Mouse (Mus musculus) hindbrain, embryonic 14.5 days (tissue): ENCODE results near the gene Zfp952. TPM values are rescaled to one million over a fixed set of nuclear protein-coding genes. Genes with fewer than 3 reads are reported as not detected.
A peak's percentile ranks its signal among the peaks of the same experiment; 100 is the strongest.
"Not testable (repeated sequence)": the region's sequence is repeated elsewhere in the genome, so short reads cannot be mapped to it uniquely, and the experiment has no call there.

ENCODE experiments used
- ATAC-seq: fragments of 200-750 bp; cut with Nextera tagmentation; 2 replicates; pipeline ENCODE4 v1.8.0; 2017; ENCODE audit warnings: moderate number of reproducible peaks, mild to moderate bottlenecking, moderate TSS enrichment, moderate library complexity; ENCODE audit not compliant: low FRiP score
- DNase-seq: peaks from one replicate; pipeline ENCODE4 v3.0.0-alpha.2; 2015; ENCODE audit warnings: low spot score
- H3K27ac ChIP-seq: fragments of 300-500 bp; sonication (generic); 2 replicates; pipeline ENCODE4 v1.5.1; 2014; ENCODE audit warnings: mild to moderate bottlenecking, moderate library complexity
- H3K27me3 ChIP-seq: fragments of 300-500 bp; sonication (generic); 2 replicates; pipeline ENCODE4 v1.6.1; 2014; ENCODE audit warnings: mild to moderate bottlenecking, low read length, mixed read lengths; ENCODE audit not compliant: control insufficient read depth, insufficient read depth
- H3K36me3 ChIP-seq: fragments of 300-500 bp; sonication (generic); replicated peaks from 2 replicates; pipeline ENCODE4 v1.6.1; 2014; ENCODE audit not compliant: control insufficient read depth, insufficient read depth
- H3K4me1 ChIP-seq: fragments of 300-500 bp; sonication (generic); replicated peaks from 2 replicates; pipeline ENCODE4 v1.6.1; 2014; ENCODE audit warnings: antibody characterized with exemption, low read length, mixed read lengths; ENCODE audit not compliant: control insufficient read depth, insufficient read depth
- H3K4me2 ChIP-seq: fragments of 300-500 bp; sonication (generic); replicated peaks from 2 replicates; pipeline ENCODE4 v1.6.1; 2014; ENCODE audit warnings: mild to moderate bottlenecking, moderate library complexity
- H3K4me3 ChIP-seq: fragments of 300-500 bp; sonication (generic); replicated peaks from 2 replicates; pipeline ENCODE4 v1.5.1; 2014; ENCODE audit warnings: mild to moderate bottlenecking, low read length
- H3K9ac ChIP-seq: fragments of 300-500 bp; sonication (generic); 2 replicates; pipeline ENCODE4 v1.6.1; 2014
- H3K9me3 ChIP-seq: fragments of 300-500 bp; sonication (generic); 2 replicates; pipeline ENCODE4 v1.6.1; 2016; ENCODE audit warnings: low read length; ENCODE audit not compliant: control insufficient read depth
- whole genome bisulfite sequencing: fragments of 180-500 bp; shearing (Covaris S2); extraction: QIAGEN DNeasy Blood & Tissue Kit; methylation state at CpG from one replicate; pipeline ENCODE4 v1.1.7; 2014; 5-methylcytosine and 5-hydroxymethylcytosine counted together
- polyA plus RNA-seq: library from polyadenylated mRNA; unstranded; fragments of >200 nt; fragmentation: Nextera tagmentation; extraction: Ambion mirVana; gene quantifications from 2 replicates; pipeline ENCODE4 v1.2.1, GENCODE M21; 2014

Zfp952 gene
- polyA plus RNA-seq, 1 experiment from 2014 or later: 23.5 TPM

- Histone ChIP-seq H3K36me3 (no peaks in the 10 kb centered on the region), H3K27me3 (no peaks in the 10 kb centered on the region), H3K4me1 (peaks cover 14% of the 10 kb centered on the region), H3K27ac (peak within 1 kb of the TSS; percentile 80), H3K9ac (peak within 1 kb of the TSS; percentile 70), H3K9me3 (no peaks in the 10 kb centered on the region), H3K4me3 (peak within 1 kb of the TSS; percentile 85), H3K4me2 (peak within 1 kb of the TSS; percentile 76)
- ATAC-seq (peak; percentile 99), DNase-seq (peak; percentile 95)
- WGBS: under 1% methylated on average over 33 of the region's 33 CpGs
Measured at GRCm38 (mm10) chr17:32965623-32966290, 27.2 kb upstream of the Zfp952 start, which contains the start of gene Zfp472. TSS of gene Zfp472 (plus strand) at chr17:32965814.

- ATAC-seq: no peak
Measured at GRCm38 (mm10) chr17:32981361-32981760, 11.6 kb upstream of the Zfp952 start.

GRCm38 (mm10) chr17:32986301-32986700 is 6.6 kb upstream of the Zfp952 start:
- Histone ChIP-seq H3K9me3 (no peaks in the 10 kb centered on the region), H3K4me3 (no peak overlapping the region), H3K4me2 (no peak overlapping the region), H3K9ac (no peak overlapping the region), H3K36me3 (no peaks in the 10 kb centered on the region), H3K27ac (no peak overlapping the region), H3K4me1 (no peaks in the 10 kb centered on the region), H3K27me3 (no peaks in the 10 kb centered on the region)
- DNase-seq: no peak
- ATAC-seq: no peak
- WGBS: 78% methylated on average over 4 of the region's 4 CpGs

More at GRCm38 (mm10) chr17:32981361-32981760, 11.6 kb upstream of the Zfp952 start:
- H3K27ac ChIP-seq: no peak overlapping the region
- DNase-seq: no peak
- no peak overlapping the region for H3K9ac ChIP-seq
- no peaks in the 10 kb centered on the region for H3K9me3 ChIP-seq
- H3K4me2 ChIP-seq: no peak overlapping the region
- no peak overlapping the region for H3K4me3 ChIP-seq
- 94% methylated on average over 4 of the region's 4 CpGs for WGBS
- H3K27me3 ChIP-seq: no peaks in the 10 kb centered on the region
- H3K4me1 ChIP-seq: no peaks in the 10 kb centered on the region
- peaks cover 36% of the 10 kb centered on the region for H3K36me3 ChIP-seq

GRCm38 (mm10) chr17:32991965-32992698 is 797 bp upstream of the Zfp952 start:
- Histone ChIP-seq H3K4me3 (peak overlapping the region; percentile 65), H3K4me1 (peaks cover 9% of the 10 kb centered on the region), H3K36me3 (peaks cover 29% of the 10 kb centered on the region), H3K9me3 (0 out of 2 replicates have a peak, but pooled peaks cover 4% of the 10 kb centered on the region), H3K27me3 (no peaks in the 10 kb centered on the region), H3K4me2 (peak overlapping the region; percentile 76), H3K9ac (peak overlapping the region; percentile 65), H3K27ac (0 out of 2 replicates have a peak overlapping the region, but pooled peaks have one; percentile 68)
- 73% methylated on average over 12 of the region's 12 CpGs for WGBS
- DNase-seq (peak; percentile 46), ATAC-seq (no peak)

- no peak overlapping the region for H3K4me2 ChIP-seq
- H3K4me1 ChIP-seq: peaks cover 9% of the 10 kb centered on the region
- H3K27ac ChIP-seq: no peak overlapping the region
- H3K4me3 ChIP-seq: no peak overlapping the region
- no peak for ATAC-seq
- H3K36me3 ChIP-seq: peaks cover 56% of the 10 kb centered on the region
- DNase-seq: no peak
- no peaks in the 10 kb centered on the region for H3K27me3 ChIP-seq
- peaks cover 24% of the 10 kb centered on the region for H3K9me3 ChIP-seq
- 97% methylated on average over 2 of the region's 2 CpGs for WGBS
- H3K9ac ChIP-seq: no peak overlapping the region
Measured at GRCm38 (mm10) chr17:32998492-32998891, 5.6 kb downstream of the Zfp952 start.

DNA sequence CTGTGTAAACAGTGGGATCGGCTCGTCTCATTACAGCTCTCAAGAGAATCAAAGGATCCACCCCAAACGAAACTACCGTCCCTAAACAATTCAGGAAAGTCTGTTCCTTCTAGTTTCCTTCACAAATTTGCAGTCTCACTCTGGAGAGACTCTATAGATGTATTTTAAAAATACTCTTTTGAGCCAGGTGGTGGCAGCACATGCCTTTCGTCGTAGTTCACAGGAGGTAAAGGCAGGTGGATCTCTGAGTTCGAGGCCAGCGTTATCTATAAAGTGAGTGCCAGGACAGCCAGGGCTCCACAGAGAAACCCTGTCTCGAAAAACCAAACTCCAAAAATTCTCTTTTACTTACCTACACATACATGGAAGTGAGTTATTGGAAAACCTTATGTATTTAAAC is 15.4 kb downstream of the Zfp952 start:
- Histone ChIP-seq H3K27me3 (no peaks in the 10 kb centered on the region), H3K4me3 (no peak overlapping the region), H3K27ac (no peak overlapping the region), H3K4me1 (no peaks in the 10 kb centered on the region), H3K4me2 (no peak overlapping the region), H3K9ac (no peak overlapping the region), H3K9me3 (peaks cover 23% of the 10 kb centered on the region), H3K36me3 (peaks cover 27% of the 10 kb centered on the region)
- ATAC-seq (no peak), DNase-seq (no peak)
- 48% methylated on average over 9 of the region's 9 CpGs for WGBS

GRCm38 (mm10) chr17:33020434-33020833 is 27.5 kb downstream of the Zfp952 start:
- H3K27ac ChIP-seq, H3K4me1 ChIP-seq, H3K27me3 ChIP-seq, ATAC-seq, H3K9ac ChIP-seq, H3K4me3 ChIP-seq, DNase-seq, H3K4me2 ChIP-seq: not testable (repeated sequence)
- Histone ChIP-seq H3K9me3 (peaks cover 87% of the 10 kb centered on the region), H3K36me3 (peaks cover 70% of the 10 kb centered on the region)

DNA sequence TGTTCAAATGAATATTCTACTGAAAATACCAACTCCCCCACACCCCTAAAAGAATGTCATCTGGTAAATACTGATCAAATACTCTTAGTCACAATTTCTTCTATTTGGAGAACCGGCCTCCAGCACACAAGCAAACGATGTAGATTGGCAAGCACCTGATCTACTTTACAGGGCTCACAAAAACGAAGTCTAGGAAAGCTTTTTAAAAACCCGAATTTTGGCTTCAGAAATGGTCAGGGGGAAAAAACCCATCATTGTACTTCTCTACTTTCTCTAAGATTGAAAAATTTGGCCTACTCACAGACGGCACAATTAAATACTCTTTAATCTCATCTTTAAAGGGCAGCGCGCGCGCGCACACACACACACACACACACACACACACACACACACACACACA is 39.4 kb downstream of the Zfp952 start:
- Histone ChIP-seq H3K27ac (no peak overlapping the region), H3K36me3 (no peaks in the 10 kb centered on the region)
- WGBS: 10% methylated on average over 10 of the region's 10 CpGs

More for the DNA sequence above, 39.4 kb downstream of the Zfp952 start:
- Histone ChIP-seq H3K4me3 (peak overlapping the region; percentile 89), H3K4me1 (peaks cover 6% of the 10 kb centered on the region; the same call in 1 of the 2 replicates), H3K9me3 (peaks cover 3% of the 10 kb centered on the region), H3K4me2 (peak overlapping the region; percentile 67), H3K27me3 (no peaks in the 10 kb centered on the region), H3K9ac (peak overlapping the region; percentile 88)
- ATAC-seq (no peak), DNase-seq (no peak)
